Mouse (Mus musculus) frontal cortex, adult (tissue): ENCODE measurements around the gene Inmt.
A peak's percentile ranks its signal among the peaks of the same experiment; 100 is the strongest.
"Not testable (repeated sequence)": the region's sequence is repeated elsewhere in the genome, so short reads cannot be mapped to it uniquely, and the experiment has no call there.

ENCODE experiments used
- ATAC-seq: cut with Nextera tagmentation; 2 replicates; pipeline ENCODE4 v1.9.2; 2017; ENCODE audit warnings: mild to moderate bottlenecking, moderate library complexity, mixed read lengths; ENCODE audit not compliant: low TSS enrichment

Gene Inmt

GRCm38 (mm10) chr6:55174741-55175181 lies at the start of gene Inmt:
Inmt (minus strand) TSS chr6:55175043.
- no peak for ATAC-seq

GRCm38 (mm10) chr6:55223986-55224385 lies 49.1 kb upstream of the Inmt start:
- no peak for ATAC-seq

GRCm38 (mm10) chr6:55218232-55218631 lies 43.4 kb upstream of the Inmt start:
- ATAC-seq: no peak

- ATAC-seq: no peak
These were observed 39.7 kb upstream of the Inmt start for GRCm38 (mm10) chr6:55214541-55214940.

GRCm38 (mm10) chr6:55210423-55211365 lies 35.9 kb upstream of the Inmt start:
- ATAC-seq: no peak

- ATAC-seq: no peak
These were observed 32.9 kb upstream of the Inmt start for GRCm38 (mm10) chr6:55207786-55208185.

GRCm38 (mm10) chr6:55203931-55204330 lies 29.1 kb upstream of the Inmt start:
- 0 out of 2 replicates have a peak, but pooled peaks have one; percentile 12 for ATAC-seq

GRCm38 (mm10) chr6:55202913-55203910 lies 28.4 kb upstream of the Inmt start, which contains the start of gene Mindy4:
Mindy4 (plus strand) TSS chr6:55203383.
- ATAC-seq: peak; percentile 97

- no peak for ATAC-seq
These were observed 24.2 kb upstream of the Inmt start for GRCm38 (mm10) chr6:55199047-55199446.

GRCm38 (mm10) chr6:55193171-55193570 lies 18.3 kb upstream of the Inmt start:
- ATAC-seq: no peak

- ATAC-seq: no peak
These were observed 16.7 kb upstream of the Inmt start for GRCm38 (mm10) chr6:55191537-55191936.

GRCm38 (mm10) chr6:55189406-55189805 lies 14.6 kb upstream of the Inmt start:
- no peak for ATAC-seq

GRCm38 (mm10) chr6:55187827-55188226 lies 13.0 kb upstream of the Inmt start:
- ATAC-seq: not testable (repeated sequence)

GRCm38 (mm10) chr6:55182655-55183430 lies 8.0 kb upstream of the Inmt start:
- ATAC-seq: no peak

- no peak for ATAC-seq
These were observed 4.7 kb upstream of the Inmt start for GRCm38 (mm10) chr6:55179560-55179959.

- ATAC-seq: peak; percentile 84
These were observed 2.4 kb upstream of the Inmt start for GRCm38 (mm10) chr6:55177060-55177732.

GRCm38 (mm10) chr6:55175892-55176291 lies 1.0 kb upstream of the Inmt start:
- no peak for ATAC-seq

GRCm38 (mm10) chr6:55175456-55175855 lies 613 bp upstream of the Inmt start:
- ATAC-seq: no peak

GRCm38 (mm10) chr6:55173941-55174349 lies 898 bp downstream of the Inmt start:
- no peak for ATAC-seq

GRCm38 (mm10) chr6:55173171-55173570 lies 1.7 kb downstream of the Inmt start:
- no peak for ATAC-seq

- ATAC-seq: no peak
These were observed 3.2 kb downstream of the Inmt start for GRCm38 (mm10) chr6:55171638-55172037.
